Mouse (Mus musculus): ENCODE measurements around the gene Cry2.

DNA sequence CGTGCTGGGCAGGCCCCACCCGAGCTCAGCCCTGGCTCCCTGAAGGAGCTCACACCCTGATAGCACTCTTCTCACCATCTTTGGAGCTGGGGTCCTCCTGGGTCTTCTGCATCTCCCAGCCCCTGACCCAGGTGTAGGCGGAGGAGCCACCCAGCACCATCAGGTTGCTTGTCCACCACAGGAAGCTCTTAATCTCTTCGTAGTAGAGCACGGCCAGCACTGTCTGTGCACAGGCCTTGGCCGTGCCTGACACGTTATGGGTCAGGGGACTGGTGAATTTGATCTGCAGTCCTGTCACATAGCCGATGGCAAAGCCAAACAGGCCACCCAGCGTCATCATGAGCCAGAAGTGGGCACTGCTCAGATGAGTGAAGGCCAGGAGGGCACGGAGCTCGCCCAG, 20.3 kb upstream of the Cry2 start:
- no peak for TF ChIP-seq CTCF (IDR thresholded peaks at IDR 0.05; ENCODE audit: control insufficient read depth, insufficient read depth, insufficient replicate concordance, low read depth, low read length)
- no peak for TF ChIP-seq POLR2A (IDR thresholded peaks at IDR 0.05; ENCODE audit: control insufficient read depth, low read depth, low read length)

Measured in testis, adult 2 months (tissue).